Mouse (Mus musculus) layer of hippocampus, postnatal 14 days (tissue): ENCODE measurements around the gene Rragc. TPM values are rescaled to one million over a fixed set of nuclear protein-coding genes. Genes with fewer than 3 reads are reported as not detected.
"Not testable (repeated sequence)": the region's sequence is repeated elsewhere in the genome, so short reads cannot be mapped to it uniquely, and the experiment has no call there.

Experiments used
- DNase-seq, 2 experiments: peaks; one replicate each; pipeline ENCODE4 v3.0.0; 2021 to 2022; ENCODE audit warnings: low spot score in 2 of 2, mixed read lengths in 1 of 2
- long read RNA-seq, 2 experiments: library from polyadenylated mRNA; stranded (forward); transcript quantifications; one replicate each; pipeline ENCODE4 v2.0.0; 2021
- total RNA-seq, 2 experiments: library from RNA; stranded (reverse); gene quantifications; 2 replicates each; pipeline ENCODE4 v1.2.3; 2021

Rragc gene
- 10 to 100 TPM; 51.5 TPM for total RNA-seq
- long read RNA-seq, experiment 1, transcript Rragc-201 (7 exons, 2,593 nt): major isoform, 192 of 209 reads
- long read RNA-seq, experiment 1, partial matches to known transcripts: 1 of 209 reads
- long read RNA-seq, experiment 1, other reads (novel, unspliced or antisense): 16 of 209 reads
- long read RNA-seq, experiment 2, transcript Rragc-201 (7 exons, 2,593 nt): major isoform, 209 of 216 reads
- long read RNA-seq, experiment 2, partial matches to known transcripts: 1 of 216 reads
- long read RNA-seq, experiment 2, other reads (novel, unspliced or antisense): 6 of 216 reads

- peak; percentile 100 for DNase-seq
Observed at GRCm38 (mm10) chr4:123916748-123917547, at the start of gene Rragc. Gene Rragc (plus strand): TSS chr4:123917446.

- DNase-seq: no peak
Observed at GRCm38 (mm10) chr4:123893726-123894125, 23.5 kb upstream of the Rragc start.

- no peak for DNase-seq
Observed at GRCm38 (mm10) chr4:123894295-123894694, 23.0 kb upstream of the Rragc start.

GRCm38 (mm10) chr4:123898696-123899095 lies 18.6 kb upstream of the Rragc start:
- DNase-seq: peak; percentile 27 to 52

- no peak for DNase-seq
Observed at GRCm38 (mm10) chr4:123903432-123903831, 13.8 kb upstream of the Rragc start.

- DNase-seq: peak; percentile 98 to 99
Observed at GRCm38 (mm10) chr4:123904333-123905125, 12.7 kb upstream of the Rragc start, which contains the start of gene Mycbp. Gene Mycbp (plus strand): TSS chr4:123904832.

GRCm38 (mm10) chr4:123905126-123905668 lies 12.0 kb upstream of the Rragc start:
- DNase-seq: no peak

GRCm38 (mm10) chr4:123911503-123911902 lies 5.7 kb upstream of the Rragc start:
- DNase-seq: no peak

- DNase-seq: no peak
Observed at GRCm38 (mm10) chr4:123912431-123912830, 4.8 kb upstream of the Rragc start.

GRCm38 (mm10) chr4:123917548-123918140 lies 398 bp downstream of the Rragc start, which contains the start of gene 4930535I16Rik:
Gene 4930535I16Rik (minus strand): TSS chr4:123918022.
- no peak for DNase-seq

- no peak for DNase-seq
Observed at GRCm38 (mm10) chr4:123918851-123919250, 1.6 kb downstream of the Rragc start.

- no peak for DNase-seq
Observed at GRCm38 (mm10) chr4:123921055-123921565, 3.9 kb downstream of the Rragc start.

- DNase-seq: no peak
Observed at GRCm38 (mm10) chr4:123927961-123928360, 10.7 kb downstream of the Rragc start.

GRCm38 (mm10) chr4:123929994-123930393 lies 12.7 kb downstream of the Rragc start:
- no peak for DNase-seq

- DNase-seq: peak; percentile 38 to 61
Observed at GRCm38 (mm10) chr4:123934306-123934705, 17.1 kb downstream of the Rragc start.

GRCm38 (mm10) chr4:123936059-123936458 lies 18.8 kb downstream of the Rragc start:
- no peak for DNase-seq

GRCm38 (mm10) chr4:123939838-123940237 lies 22.6 kb downstream of the Rragc start:
- DNase-seq: peak; percentile 74 to 79

GRCm38 (mm10) chr4:123940878-123941277 lies 23.6 kb downstream of the Rragc start:
- DNase-seq: not testable (repeated sequence)

- DNase-seq: no peak
Observed at GRCm38 (mm10) chr4:123946701-123947100, 29.5 kb downstream of the Rragc start.

- DNase-seq: no peak
Observed at GRCm38 (mm10) chr4:123947149-123947548, 29.9 kb downstream of the Rragc start.
